Mouse (Mus musculus) erythroblast, embryonic 14.5 days (primary cell): ENCODE data around the gene Cntd1.

ENCODE experiments used
- GATA1 ChIP-seq: IDR thresholded peaks from 2 replicates; pipeline ENCODE4 v1.6.1; 2012; ENCODE audit warnings: low read length, inconsistent platforms, mixed read lengths
- TAL1 ChIP-seq: IDR thresholded peaks from 3 replicates; pipeline ENCODE4 v1.6.1; 2012; ENCODE audit warnings: low read length, inconsistent platforms, mixed read lengths

DNA sequence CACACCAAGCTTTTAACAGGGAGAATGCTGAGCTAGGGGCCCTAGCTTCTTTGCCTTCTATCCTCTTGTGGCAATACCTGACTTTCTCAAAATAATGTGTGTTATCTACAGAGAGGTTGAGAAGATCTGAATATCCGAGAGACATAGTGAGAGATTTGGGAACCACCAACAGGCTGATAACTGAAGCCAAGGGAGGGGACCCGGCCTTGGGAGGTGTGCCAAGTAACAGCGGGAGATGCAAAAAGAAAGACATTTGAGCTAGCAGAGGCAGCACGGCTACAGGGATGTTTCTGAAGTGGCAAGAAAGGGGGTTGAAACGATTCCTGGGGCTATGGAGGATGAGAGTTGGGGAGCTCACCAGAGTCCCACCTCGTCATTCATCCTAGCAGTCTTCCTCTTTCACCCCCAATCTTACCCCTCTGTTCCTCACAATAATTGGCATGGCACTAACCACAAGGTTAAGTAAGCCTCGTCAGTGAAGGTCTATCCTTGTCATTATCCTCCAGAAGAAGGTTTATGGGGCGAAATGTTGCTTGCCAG, 49.4 kb upstream of the Cntd1 start:
- TF ChIP-seq GATA1: no peak
- TF ChIP-seq TAL1: no peak
